Mouse (Mus musculus) hindbrain, embryonic 13.5 days (tissue): ENCODE measurements around the gene Cep135. TPM values are rescaled to one million over a fixed set of nuclear protein-coding genes. Genes with fewer than 3 reads are reported as not detected.

Experiments
- ATAC-seq: fragments of 200-750 bp; cut with Nextera tagmentation; 2 replicates; pipeline ENCODE4 v1.8.0; 2017; ENCODE audit warnings: moderate TSS enrichment; ENCODE audit not compliant: low FRiP score
- H3K27ac ChIP-seq: fragments of 300-500 bp; sonication (generic); 2 replicates; pipeline ENCODE4 v1.5.1; 2015; ENCODE audit warnings: inconsistent platforms, mild to moderate bottlenecking, moderate library complexity
- H3K27me3 ChIP-seq: fragments of 300-500 bp; sonication (generic); 2 replicates; pipeline ENCODE4 v1.6.1; 2015; ENCODE audit warnings: mild to moderate bottlenecking, inconsistent platforms
- H3K36me3 ChIP-seq: fragments of 300-500 bp; sonication (generic); 2 replicates; pipeline ENCODE4 v1.6.1; 2015; ENCODE audit warnings: mild to moderate bottlenecking, inconsistent platforms
- H3K4me1 ChIP-seq: fragments of 300-500 bp; sonication (generic); replicated peaks from 2 replicates; pipeline ENCODE4 v1.6.1; 2015; ENCODE audit warnings: inconsistent platforms
- H3K4me2 ChIP-seq: fragments of 300-500 bp; sonication (generic); 2 replicates; pipeline ENCODE4 v1.6.1; 2015; ENCODE audit warnings: inconsistent platforms, mild to moderate bottlenecking, moderate library complexity
- H3K4me3 ChIP-seq: fragments of 300-500 bp; sonication (generic); 2 replicates; pipeline ENCODE4 v1.5.1; 2015; ENCODE audit warnings: mild to moderate bottlenecking, inconsistent platforms
- H3K9ac ChIP-seq: fragments of 300-500 bp; sonication (generic); 2 replicates; pipeline ENCODE4 v1.6.1; 2015; ENCODE audit warnings: mild to moderate bottlenecking, inconsistent platforms
- H3K9me3 ChIP-seq: fragments of 300-500 bp; sonication (generic); 2 replicates; pipeline ENCODE4 v1.6.1; 2016; ENCODE audit warnings: inconsistent platforms
- WGBS: fragments of 180-500 bp; shearing (Covaris S2); methylation state at CpG from one replicate; pipeline ENCODE4 v1.1.7; 2015; 5-methylcytosine and 5-hydroxymethylcytosine counted together
- polyA plus RNA-seq: library from polyadenylated mRNA; unstranded; fragments of >200 nt; fragmentation: Nextera tagmentation; extraction: Ambion mirVana; gene quantifications from 2 replicates; pipeline ENCODE4 v1.2.1, GENCODE M21; 2015

Cep135 gene
- polyA plus RNA-seq, 1 experiment from 2014 or later: 4.5 TPM

DNA sequence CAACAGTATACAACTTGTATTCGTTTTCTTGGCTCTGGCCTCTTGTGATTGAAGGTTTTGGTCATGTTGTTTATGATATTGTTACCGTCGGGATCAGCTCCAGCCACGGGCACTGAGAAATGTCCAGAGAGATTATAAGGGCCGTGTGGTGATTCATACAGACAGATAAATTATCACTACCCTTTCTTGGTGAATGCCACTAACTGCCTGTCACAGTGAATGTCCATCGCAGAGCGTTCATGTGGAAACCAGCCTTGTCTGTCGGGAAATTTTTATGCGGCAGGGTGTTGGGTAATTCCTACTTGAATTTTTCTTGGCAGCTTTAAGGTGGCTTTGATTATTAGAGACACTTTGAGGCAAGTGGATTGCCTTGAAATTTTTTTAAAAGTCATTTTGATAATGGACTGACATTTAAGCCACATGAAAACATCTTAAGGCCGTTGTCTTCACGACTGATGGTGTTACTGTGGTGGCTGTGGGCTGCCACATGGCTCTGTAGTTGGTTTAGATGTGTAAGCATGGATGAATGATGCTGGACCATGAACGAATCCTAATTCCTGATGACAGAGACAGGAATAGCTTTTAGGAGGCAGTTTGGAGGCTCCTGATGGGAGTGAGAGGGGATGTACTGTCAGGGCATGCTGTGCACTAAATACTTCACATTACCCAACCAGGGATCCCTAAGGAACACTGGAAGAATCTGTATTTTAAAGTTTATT, 103.4 kb downstream of the Cep135 start:
- Histone ChIP-seq H3K4me2 (no peak overlapping the region), H3K4me1 (peaks cover 26% of the 10 kb centered on the region), H3K27ac (peak overlapping the region; percentile 36; the same call in 1 of the 2 replicates), H3K4me3 (no peak overlapping the region), H3K36me3 (peaks cover 8% of the 10 kb centered on the region; the same call in 1 of the 2 replicates), H3K9me3 (0 out of 2 replicates have a peak, but pooled peaks cover 3% of the 10 kb centered on the region), H3K9ac (no peak overlapping the region), H3K27me3 (no peaks in the 10 kb centered on the region)
- WGBS: 62% methylated on average over 12 of the region's 12 CpGs
- ATAC-seq: no peak

Other genes with a start within 250 kb of the Cep135 start
- 0.56 and 1.5 TPM in 2 replicates for gene Nmu, start 224.9 kb upstream of the Cep135 start, polyA plus RNA-seq
- gene Gm7271, start 104.7 kb upstream of the Cep135 start, polyA plus RNA-seq: 1.8 and 2.4 TPM in 2 replicates
- 56.6 and 57.1 TPM in 2 replicates for gene Exoc1, start 59.4 kb upstream of the Cep135 start, polyA plus RNA-seq
- 77.6 and 79.2 TPM in 2 replicates for gene C530008M17Rik, start 67.8 kb downstream of the Cep135 start, polyA plus RNA-seq